Mouse (Mus musculus): ENCODE measurements at regions not wholly inside any gene's neighbourhood (a gene's known extent, or its start where the extent isn't known, plus 50 kb on each side); places are given as distances from the start of the nearest gene placed in this dataset.

GRCm38 (mm10) chr7:39701506-39701905, 183.9 kb downstream of the Zfp619 start:
- TF ChIP-seq CTCF (IDR thresholded peaks at IDR 0.05; ENCODE audit: low read depth) (no peak), EP300 (IDR thresholded peaks at IDR 0.05; ENCODE audit: low read depth) (no peak)

Measured in heart, postnatal 0 days (tissue).